Mouse (Mus musculus): ENCODE data around the gene Kif16b. TPM values are rescaled to one million over a fixed set of nuclear protein-coding genes. Genes with fewer than 3 reads are reported as not detected.

Kif16b gene
- 15.8 TPM for polyA plus RNA-seq (2017; shearing (Covaris generic))

GRCm38 (mm10) chr2:142900862-142901805, at the start of gene Kif16b:
Kif16b (minus strand) TSS chr2:142901531.

Other genes starting within 250 kb of the Kif16b start
- gene Snrpb2, start 161.5 kb upstream of the Kif16b start, polyA plus RNA-seq (2017; shearing (Covaris generic)): 83.0 TPM
- gene Otor, start 176.9 kb upstream of the Kif16b start, polyA plus RNA-seq (2017; shearing (Covaris generic)): not detected